Mouse (Mus musculus) hindbrain, embryonic 12.5 days (tissue): ENCODE measurements around the gene Ino80b. TPM values are rescaled to one million over a fixed set of nuclear protein-coding genes. Genes with fewer than 3 reads are reported as not detected.
A peak's percentile ranks its signal among the peaks of the same experiment; 100 is the strongest.

ENCODE experiments used
- ATAC-seq: fragments of 200-750 bp; cut with Nextera tagmentation; 2 replicates; pipeline ENCODE4 v1.8.0; 2017; ENCODE audit warnings: moderate TSS enrichment; ENCODE audit not compliant: low FRiP score
- H3K27ac ChIP-seq: fragments of 300-500 bp; sonication (generic); 2 replicates; pipeline ENCODE4 v1.5.1; 2016; ENCODE audit warnings: mild to moderate bottlenecking
- H3K27me3 ChIP-seq: fragments of 300-500 bp; sonication (generic); 2 replicates; pipeline ENCODE4 v1.6.1; 2016; ENCODE audit warnings: mild to moderate bottlenecking
- H3K36me3 ChIP-seq: fragments of 300-500 bp; sonication (generic); 2 replicates; pipeline ENCODE4 v1.6.1; 2016; ENCODE audit warnings: mild to moderate bottlenecking
- H3K4me1 ChIP-seq: fragments of 300-500 bp; sonication (generic); 2 replicates; pipeline ENCODE4 v1.6.1; 2016
- H3K4me2 ChIP-seq: fragments of 300-500 bp; sonication (generic); replicated peaks from 2 replicates; pipeline ENCODE4 v1.6.1; 2016; ENCODE audit warnings: mild to moderate bottlenecking
- H3K4me3 ChIP-seq: fragments of 300-500 bp; sonication (generic); 2 replicates; pipeline ENCODE4 v1.5.1; 2016; ENCODE audit warnings: mild to moderate bottlenecking
- H3K9ac ChIP-seq: fragments of 300-500 bp; sonication (generic); 2 replicates; pipeline ENCODE4 v1.6.1; 2016; ENCODE audit warnings: mild to moderate bottlenecking, moderate library complexity
- H3K9me3 ChIP-seq: fragments of 300-500 bp; sonication (generic); replicated peaks from 2 replicates; pipeline ENCODE4 v1.6.1; 2016; ENCODE audit warnings: mild to moderate bottlenecking
- WGBS: fragments of 180-500 bp; shearing (Covaris S2); methylation state at CpG from one replicate; pipeline ENCODE4 v1.1.7; 2016; 5-methylcytosine and 5-hydroxymethylcytosine counted together
- polyA plus RNA-seq: library from polyadenylated mRNA; unstranded; fragments of >200 nt; fragmentation: Nextera tagmentation; extraction: Ambion mirVana; gene quantifications from 2 replicates; pipeline ENCODE4 v1.2.1, GENCODE M21; 2016

Ino80b gene
- polyA plus RNA-seq, 1 experiment from 2014 or later: 19.9 TPM

DNA sequence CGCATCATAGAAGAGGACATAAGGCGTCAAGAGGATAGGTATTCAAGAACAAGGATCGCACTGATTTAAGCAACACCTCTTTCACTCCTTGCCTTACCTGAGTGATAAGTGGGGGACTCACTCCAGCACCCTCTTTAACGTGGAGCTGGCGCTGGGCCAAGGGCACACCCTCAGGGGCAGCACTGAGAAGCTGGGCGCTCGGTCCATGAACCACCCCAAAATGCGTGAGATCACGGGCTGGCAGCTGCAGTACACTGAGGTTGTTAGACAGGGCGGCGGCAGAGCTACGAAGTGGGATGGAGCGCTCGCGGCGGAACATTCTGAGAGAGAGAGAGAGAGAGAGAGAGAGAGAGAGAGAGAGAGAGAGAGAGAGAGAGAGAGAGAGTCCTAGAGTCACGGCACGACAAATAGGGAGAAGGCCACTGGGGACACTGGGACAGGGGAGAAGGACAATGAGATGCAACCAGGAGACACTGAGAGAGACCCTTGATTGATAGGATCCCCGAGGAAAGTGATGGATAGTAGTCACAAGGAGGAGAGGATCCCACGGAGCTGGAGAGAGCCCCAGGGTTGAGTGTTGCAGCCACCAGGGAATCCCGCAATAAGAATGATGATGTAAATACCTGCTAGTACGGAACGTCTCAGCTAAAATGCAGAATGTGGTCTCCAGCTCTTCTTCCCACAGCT is 30.5 kb upstream of the Ino80b start:
- Histone ChIP-seq H3K9me3 (no peaks in the 10 kb centered on the region), H3K4me3 (peak overlapping the region; percentile 52), H3K9ac (peak overlapping the region; percentile 71), H3K27ac (peak overlapping the region; percentile 53), H3K36me3 (peaks cover 17% of the 10 kb centered on the region), H3K4me2 (peak overlapping the region; percentile 81), H3K4me1 (peaks cover 29% of the 10 kb centered on the region), H3K27me3 (peaks cover 9% of the 10 kb centered on the region)
- peak; percentile 54 for ATAC-seq
- WGBS: 7% methylated on average over 23 of the region's 23 CpGs

DNA sequence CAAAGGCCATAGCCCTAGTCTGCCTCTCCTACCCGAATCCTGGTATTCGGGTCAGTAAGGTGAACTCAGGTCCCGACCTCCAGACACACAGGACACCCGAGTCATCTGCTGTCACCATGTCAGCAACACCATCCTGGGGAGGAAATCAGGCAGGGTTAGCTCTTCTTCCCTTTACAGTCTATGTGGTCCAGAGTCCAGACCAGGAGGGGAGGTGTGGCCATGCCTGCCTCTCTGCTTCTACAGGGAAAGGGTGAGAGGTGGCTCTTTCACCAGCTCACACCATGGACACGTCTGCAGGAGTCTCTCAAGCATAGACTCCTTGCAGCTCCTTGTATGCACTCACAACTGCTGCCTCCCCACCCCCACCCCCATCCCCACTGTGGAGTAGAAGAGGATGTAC is 28.3 kb upstream of the Ino80b start:
- Histone ChIP-seq H3K9ac (no peak overlapping the region), H3K27me3 (no peaks in the 10 kb centered on the region; the same call in 1 of the 2 replicates), H3K36me3 (peaks cover 39% of the 10 kb centered on the region), H3K27ac (no peak overlapping the region), H3K9me3 (no peaks in the 10 kb centered on the region), H3K4me3 (no peak overlapping the region), H3K4me2 (no peak overlapping the region), H3K4me1 (peaks cover 29% of the 10 kb centered on the region)
- 75% methylated on average over 5 of the region's 5 CpGs for WGBS
- ATAC-seq: no peak

DNA sequence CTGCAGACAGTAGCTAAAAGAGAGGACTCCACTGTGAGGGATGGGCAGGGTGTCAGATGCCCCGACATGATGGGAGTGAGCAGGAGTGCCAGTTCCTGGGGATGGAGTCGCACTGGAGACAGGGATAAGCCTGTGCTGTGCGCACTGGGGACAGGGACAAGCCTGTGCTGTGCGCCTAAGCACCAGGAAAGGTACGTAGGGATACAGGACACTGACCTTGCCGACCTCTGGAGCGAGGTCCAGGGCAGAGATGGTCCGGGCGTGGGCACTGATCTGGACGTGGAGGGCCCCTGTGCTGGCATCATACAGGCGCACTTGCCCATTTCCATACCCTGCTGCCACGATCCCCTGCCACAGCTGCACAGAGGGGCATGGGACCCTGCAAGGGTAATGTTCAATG is 27.8 kb upstream of the Ino80b start:
- peaks cover 42% of the 10 kb centered on the region for H3K36me3 ChIP-seq
- no peak for ATAC-seq
- H3K4me3 ChIP-seq: no peak overlapping the region
- H3K9ac ChIP-seq: no peak overlapping the region
- 82% methylated on average over 12 of the region's 12 CpGs for WGBS
- H3K9me3 ChIP-seq: no peaks in the 10 kb centered on the region
- no peak overlapping the region for H3K4me2 ChIP-seq
- H3K27me3 ChIP-seq: no peaks in the 10 kb centered on the region; the same call in 1 of the 2 replicates
- H3K4me1 ChIP-seq: peaks cover 29% of the 10 kb centered on the region
- no peak overlapping the region for H3K27ac ChIP-seq

DNA sequence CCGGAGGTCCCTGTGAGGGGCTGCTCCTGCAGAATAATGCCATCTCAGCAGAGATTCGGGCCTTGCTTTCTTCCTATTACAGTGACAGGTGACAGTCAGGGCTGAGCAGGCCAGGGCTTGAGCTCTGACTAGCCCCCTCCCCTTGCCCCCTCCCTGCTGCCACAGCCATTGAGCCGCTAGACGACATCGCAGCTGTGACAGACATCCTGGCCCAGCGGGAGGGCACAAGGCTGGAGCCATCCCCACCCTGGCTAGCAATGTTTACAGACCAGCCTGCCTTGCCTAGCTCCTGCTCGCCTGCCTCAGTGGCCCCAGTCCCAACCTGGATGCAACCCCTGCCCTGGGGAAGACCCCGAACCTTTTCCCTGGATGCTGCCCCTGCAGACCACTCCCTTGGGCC is 26.5 kb upstream of the Ino80b start:
- Histone ChIP-seq H3K27me3 (no peaks in the 10 kb centered on the region), H3K36me3 (peaks cover 51% of the 10 kb centered on the region), H3K9ac (peak overlapping the region; percentile 29), H3K4me1 (peaks cover 29% of the 10 kb centered on the region), H3K9me3 (no peaks in the 10 kb centered on the region), H3K4me2 (no peak overlapping the region), H3K27ac (peak overlapping the region; percentile 44; the same call in 1 of the 2 replicates), H3K4me3 (no peak overlapping the region)
- WGBS: 20% methylated on average over 8 of the region's 8 CpGs
- no peak for ATAC-seq

DNA sequence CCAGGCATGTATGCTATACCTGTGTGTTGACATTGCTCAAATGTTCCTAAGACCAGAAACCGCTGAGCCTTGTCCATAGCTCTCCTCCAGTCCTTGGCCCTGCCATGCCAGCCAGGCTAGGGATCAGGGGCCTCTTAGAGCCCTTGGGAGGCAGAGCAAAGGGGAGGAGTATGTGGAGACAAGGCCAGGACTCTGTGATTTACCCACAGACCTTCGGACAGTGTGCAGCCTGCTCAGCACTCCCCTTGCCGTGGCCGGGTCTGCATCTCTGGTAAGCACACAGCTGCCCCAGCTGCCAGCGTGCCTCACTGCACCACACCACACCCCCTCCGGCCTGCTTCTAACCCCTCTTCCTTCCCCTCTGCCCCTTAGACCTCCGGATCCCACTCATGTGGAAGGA is 22.0 kb upstream of the Ino80b start:
- Histone ChIP-seq H3K27me3 (no peaks in the 10 kb centered on the region), H3K36me3 (peaks cover 43% of the 10 kb centered on the region), H3K4me1 (peaks cover 24% of the 10 kb centered on the region), H3K4me3 (no peak overlapping the region), H3K27ac (no peak overlapping the region), H3K4me2 (no peak overlapping the region), H3K9me3 (no peaks in the 10 kb centered on the region), H3K9ac (0 out of 2 replicates have a peak overlapping the region, but pooled peaks have one; percentile 14)
- ATAC-seq: no peak
- WGBS: 71% methylated on average over 7 of the region's 7 CpGs

DNA sequence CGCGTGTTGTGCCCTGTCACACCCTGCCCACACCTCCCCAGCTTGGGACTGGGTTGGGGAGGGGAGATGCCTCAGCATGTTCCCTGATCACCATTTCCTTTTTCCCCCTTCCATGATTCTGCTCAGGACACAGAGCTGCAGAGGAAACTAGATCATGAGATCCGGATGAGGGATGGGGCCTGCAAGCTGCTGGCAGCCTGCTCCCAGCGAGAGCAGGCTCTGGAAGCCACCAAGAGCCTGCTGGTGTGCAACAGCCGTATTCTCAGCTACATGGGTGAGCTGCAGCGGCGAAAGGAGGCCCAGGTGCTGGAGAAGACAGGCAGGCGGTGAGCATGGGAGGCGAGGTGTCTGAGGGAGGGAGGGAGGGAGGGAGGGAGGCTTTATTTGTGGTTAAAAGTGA is 20.6 kb upstream of the Ino80b start:
- H3K4me2 ChIP-seq: no peak overlapping the region
- H3K4me1 ChIP-seq: peaks cover 25% of the 10 kb centered on the region
- H3K9ac ChIP-seq: no peak overlapping the region
- 70% methylated on average over 9 of the region's 9 CpGs for WGBS
- no peak for ATAC-seq
- H3K4me3 ChIP-seq: no peak overlapping the region
- no peak overlapping the region; the same call in 1 of the 2 replicates for H3K27ac ChIP-seq
- peaks cover 34% of the 10 kb centered on the region for H3K36me3 ChIP-seq
- H3K9me3 ChIP-seq: no peaks in the 10 kb centered on the region
- H3K27me3 ChIP-seq: no peaks in the 10 kb centered on the region

DNA sequence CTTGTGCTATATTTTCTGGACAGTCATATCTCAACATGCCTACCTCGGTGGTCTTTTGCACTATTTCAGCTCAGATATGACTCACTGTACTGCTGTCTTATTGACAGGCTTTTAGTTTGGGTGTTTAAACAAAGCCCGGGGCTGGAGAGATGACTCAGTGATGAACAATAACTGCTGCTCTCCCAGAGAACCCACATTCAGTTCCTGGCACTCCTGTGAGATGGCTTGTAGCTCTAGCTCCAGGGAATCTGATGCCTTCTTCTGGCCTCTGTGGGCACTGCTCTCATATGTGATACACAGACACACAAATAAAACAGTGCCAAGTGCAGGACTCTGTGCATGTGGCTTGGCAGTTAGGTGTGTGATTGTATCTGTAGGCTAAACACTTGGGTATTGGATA is 20.0 kb upstream of the Ino80b start:
- Histone ChIP-seq H3K9ac (no peak overlapping the region), H3K27ac (no peak overlapping the region), H3K4me1 (peaks cover 25% of the 10 kb centered on the region), H3K36me3 (peaks cover 29% of the 10 kb centered on the region), H3K27me3 (no peaks in the 10 kb centered on the region), H3K4me3 (no peak overlapping the region), H3K4me2 (no peak overlapping the region), H3K9me3 (no peaks in the 10 kb centered on the region)
- ATAC-seq: no peak
- WGBS: 97% methylated on average over 2 of the region's 2 CpGs

DNA sequence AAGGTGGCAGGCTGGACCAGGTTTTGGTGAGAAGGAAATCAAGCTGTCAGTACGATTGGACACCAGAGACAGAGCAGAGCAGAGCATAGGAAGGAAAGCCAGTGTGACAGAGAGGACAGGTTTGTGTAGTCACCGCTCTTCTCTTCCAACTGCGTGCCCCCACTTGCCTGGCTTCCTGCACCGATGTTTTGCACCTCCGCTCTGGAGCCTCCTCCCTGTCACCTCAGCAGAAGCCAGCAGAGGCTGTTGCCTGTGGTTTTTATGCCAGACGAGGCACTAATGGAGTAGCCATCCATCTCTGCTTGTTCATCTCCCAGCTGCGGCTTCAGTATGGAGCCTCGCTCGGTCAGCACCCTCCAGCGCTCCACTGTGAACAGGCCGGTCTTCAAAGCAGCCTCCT is 17.7 kb upstream of the Ino80b start:
- ATAC-seq: peak; percentile 26; the same call in 1 of the 2 replicates
- no peaks in the 10 kb centered on the region for H3K9me3 ChIP-seq
- H3K27me3 ChIP-seq: no peaks in the 10 kb centered on the region
- 0 out of 2 replicates have a peak overlapping the region, but pooled peaks have one; percentile 10 for H3K9ac ChIP-seq
- peak overlapping the region; percentile 67 for H3K4me2 ChIP-seq
- H3K36me3 ChIP-seq: peaks cover 8% of the 10 kb centered on the region
- WGBS: 44% methylated on average over 11 of the region's 11 CpGs
- no peak overlapping the region for H3K27ac ChIP-seq
- no peak overlapping the region for H3K4me3 ChIP-seq
- H3K4me1 ChIP-seq: peaks cover 39% of the 10 kb centered on the region

DNA sequence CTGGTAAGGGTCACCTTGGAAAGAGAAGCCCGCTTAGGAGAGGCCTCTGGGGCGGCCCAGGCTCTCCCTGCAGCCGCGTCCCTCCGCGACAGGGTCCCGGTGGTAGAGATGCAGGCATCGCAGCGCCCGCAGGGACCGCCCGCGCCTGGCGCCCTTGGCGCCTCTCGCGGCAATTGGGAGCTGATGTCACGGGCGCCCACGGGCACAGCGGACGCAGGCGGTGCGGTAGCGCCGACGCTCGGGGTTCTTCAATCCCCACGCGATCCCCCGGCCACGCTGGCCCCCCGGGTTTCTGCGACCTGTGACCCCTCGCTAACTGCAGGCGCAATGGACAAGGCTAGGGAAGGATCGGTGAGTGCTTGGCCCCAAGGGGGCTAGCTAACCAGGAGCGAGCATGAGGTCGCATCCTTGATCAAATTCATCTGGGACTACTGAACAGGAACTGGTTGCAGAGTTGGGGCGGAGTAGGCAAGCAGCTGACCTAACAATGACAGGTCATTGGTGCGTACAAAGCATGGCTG is 17.0 kb upstream of the Ino80b start:
- 2% methylated on average over 41 of the region's 41 CpGs for WGBS
- H3K36me3 ChIP-seq: peaks cover 1% of the 10 kb centered on the region
- ATAC-seq: peak; percentile 5; the same call in 1 of the 2 replicates
- H3K27ac ChIP-seq: no peak overlapping the region
- H3K9ac ChIP-seq: peak overlapping the region; percentile 54
- no peaks in the 10 kb centered on the region for H3K27me3 ChIP-seq
- no peaks in the 10 kb centered on the region for H3K9me3 ChIP-seq
- H3K4me1 ChIP-seq: peaks cover 45% of the 10 kb centered on the region
- H3K4me2 ChIP-seq: peak overlapping the region; percentile 67
- peak overlapping the region; percentile 33 for H3K4me3 ChIP-seq

DNA sequence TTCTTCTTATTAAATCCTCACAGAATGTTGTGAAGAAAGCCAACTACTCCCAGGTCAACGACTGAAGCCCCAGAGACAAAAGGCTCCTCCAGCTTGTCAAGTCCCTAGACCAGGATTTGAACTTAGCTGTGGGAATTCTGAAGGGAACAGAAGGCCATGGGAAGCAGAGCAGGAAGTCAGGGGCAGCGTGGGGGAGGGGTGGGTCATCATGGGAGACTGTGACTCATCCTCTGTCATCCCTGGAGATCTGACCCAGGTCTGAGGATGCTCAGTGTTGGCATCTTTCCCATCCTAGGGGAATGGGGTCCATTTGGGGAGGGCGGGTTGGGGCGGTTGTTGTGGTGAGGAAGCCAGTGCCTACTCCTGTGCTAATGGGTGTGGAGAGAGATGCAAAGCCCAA is 16.4 kb upstream of the Ino80b start:
- Histone ChIP-seq H3K9ac (peak overlapping the region; percentile 54), H3K4me2 (peak overlapping the region; percentile 67), H3K27me3 (no peaks in the 10 kb centered on the region), H3K4me3 (peak overlapping the region; percentile 33; the same call in 1 of the 2 replicates), H3K9me3 (no peaks in the 10 kb centered on the region), H3K36me3 (no peaks in the 10 kb centered on the region; the same call in 1 of the 2 replicates), H3K4me1 (peaks cover 48% of the 10 kb centered on the region), H3K27ac (no peak overlapping the region)
- no peak for ATAC-seq
- 27% methylated on average over 4 of the region's 4 CpGs for WGBS

DNA sequence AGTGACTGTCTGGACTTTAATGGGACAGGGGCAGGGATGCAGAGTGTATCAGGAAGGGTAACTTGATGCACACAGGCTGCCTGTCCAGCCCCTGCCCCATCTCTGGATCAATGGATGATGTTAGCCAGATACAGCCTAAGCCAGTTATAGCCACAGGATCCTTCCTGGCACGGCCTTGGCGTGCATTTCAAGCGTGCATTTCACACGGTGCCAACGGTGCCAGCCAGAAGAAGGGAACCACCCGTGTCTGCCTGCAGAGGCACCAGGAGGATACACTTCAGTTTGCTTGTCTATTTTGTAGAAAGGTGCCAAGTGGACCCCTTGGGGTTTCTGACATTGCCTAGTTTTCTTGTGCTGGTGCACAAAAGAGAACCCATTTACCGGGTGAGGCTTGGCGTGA is 14.8 kb upstream of the Ino80b start:
- no peaks in the 10 kb centered on the region for H3K9me3 ChIP-seq
- WGBS: 94% methylated on average over 8 of the region's 8 CpGs

DNA sequence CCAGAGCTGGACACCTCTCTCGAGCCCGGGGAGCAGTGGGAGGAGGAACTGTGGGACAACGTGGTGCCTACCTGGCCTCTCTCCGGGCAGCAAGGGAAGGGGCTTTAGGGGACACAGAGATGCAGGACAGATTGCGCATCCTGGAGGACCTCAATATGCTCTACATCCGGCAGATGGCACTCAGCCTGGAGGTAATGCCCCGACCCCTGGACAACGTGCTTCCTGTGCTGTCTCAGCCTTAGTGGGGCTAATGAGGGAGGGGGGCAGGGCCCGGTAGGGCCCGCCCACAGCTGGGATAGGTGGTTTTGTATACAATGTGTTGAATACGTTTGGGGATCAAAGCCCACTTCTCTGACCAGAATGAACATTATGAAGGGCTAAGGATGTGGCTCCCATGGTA is 12.8 kb upstream of the Ino80b start:
- ATAC-seq: peak; percentile 26
- H3K4me1 ChIP-seq: peaks cover 62% of the 10 kb centered on the region
- H3K27me3 ChIP-seq: peaks cover 16% of the 10 kb centered on the region
- H3K9ac ChIP-seq: peak overlapping the region; percentile 70
- WGBS: 1% methylated on average over 11 of the region's 11 CpGs
- H3K9me3 ChIP-seq: no peaks in the 10 kb centered on the region
- peak overlapping the region; percentile 72 for H3K4me2 ChIP-seq
- no peaks in the 10 kb centered on the region for H3K36me3 ChIP-seq
- peak overlapping the region; percentile 41 for H3K4me3 ChIP-seq
- H3K27ac ChIP-seq: peak overlapping the region; percentile 93

More for the DNA sequence above, 14.8 kb upstream of the Ino80b start:
- no peak overlapping the region for H3K9ac ChIP-seq
- no peak overlapping the region for H3K4me2 ChIP-seq
- H3K36me3 ChIP-seq: no peaks in the 10 kb centered on the region
- peaks cover 12% of the 10 kb centered on the region; the same call in 1 of the 2 replicates for H3K27me3 ChIP-seq
- ATAC-seq: no peak
- no peak overlapping the region for H3K4me3 ChIP-seq
- H3K4me1 ChIP-seq: peaks cover 64% of the 10 kb centered on the region
- no peak overlapping the region for H3K27ac ChIP-seq

DNA sequence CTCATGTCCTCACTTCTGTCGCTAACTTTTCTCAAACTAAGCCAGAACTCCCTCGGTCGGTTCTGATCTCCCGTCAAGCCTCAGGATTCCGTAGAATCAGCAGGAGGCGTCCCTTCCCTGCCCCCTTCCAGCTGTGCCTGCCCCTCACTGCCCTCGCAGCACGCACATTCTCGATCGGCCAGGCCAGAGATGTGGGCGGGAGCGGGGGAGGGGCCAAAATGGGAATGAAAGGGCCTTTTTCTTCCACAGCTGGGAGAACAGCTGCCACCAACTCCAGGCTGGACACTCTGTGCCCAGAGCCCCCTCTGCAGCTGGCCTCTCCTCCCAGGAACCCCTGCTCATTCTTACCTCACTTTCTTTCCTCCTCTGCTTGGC is 12.3 kb upstream of the Ino80b start:
- H3K4me1 ChIP-seq: peaks cover 57% of the 10 kb centered on the region
- peak overlapping the region; percentile 70 for H3K9ac ChIP-seq
- peaks cover 16% of the 10 kb centered on the region for H3K27me3 ChIP-seq
- WGBS: under 1% methylated on average over 12 of the region's 12 CpGs
- peak overlapping the region; percentile 72 for H3K4me2 ChIP-seq
- no peaks in the 10 kb centered on the region for H3K36me3 ChIP-seq
- peak overlapping the region; percentile 41 for H3K4me3 ChIP-seq
- peak; percentile 66 for ATAC-seq
- H3K27ac ChIP-seq: peak overlapping the region; percentile 93
- H3K9me3 ChIP-seq: no peaks in the 10 kb centered on the region
